Mouse (Mus musculus) testis, adult 10 weeks (tissue): ENCODE measurements around the gene AC129217.1. TPM values are rescaled to one million over a fixed set of nuclear protein-coding genes. Genes with fewer than 3 reads are reported as not detected.

ENCODE experiments used
- polyA plus RNA-seq: library from polyadenylated mRNA; stranded (reverse); fragments of 350-450 nt; fragmentation: Illumina TruSeq; extraction: RNeasy Lipid Tissue Mini Kit (QIAGEN cat#74804); gene quantifications from one replicate; pipeline ENCODE4 v1.2.3, GENCODE M21; 2014; ENCODE audit warnings: low read depth, low replicate concordance

Gene AC129217.1
- polyA plus RNA-seq = 0.76 TPM

GRCm38 (mm10) chr19:8829660-8830059 is at the start of gene AC129217.1:
Gene AC129217.1, plus strand, starts transcription at chr19:8829773.

GRCm38 (mm10) chr19:8786008-8786781 is 43.4 kb upstream of the AC129217.1 start, which contains the start of gene Taf6l:
Gene Taf6l, minus strand, starts transcription at chr19:8786417.

GRCm38 (mm10) chr19:8798264-8798946 is 31.2 kb upstream of the AC129217.1 start, which contains the start of gene Polr2g:
Gene Polr2g, minus strand, starts transcription at chr19:8798577.

GRCm38 (mm10) chr19:8802130-8802821 is 27.3 kb upstream of the AC129217.1 start, which contains the start of gene Zbtb3:
Gene Zbtb3, plus strand, starts transcription at chr19:8802555.

GRCm38 (mm10) chr19:8818801-8819595 is 10.6 kb upstream of the AC129217.1 start, which contains the start of gene Ttc9c:
Gene Ttc9c, minus strand, starts transcription at chr19:8819333.

GRCm38 (mm10) chr19:8819596-8820423 is 9.8 kb upstream of the AC129217.1 start, which contains the start of gene Hnrnpul2:
Gene Hnrnpul2, plus strand, starts transcription at chr19:8820010.

GRCm38 (mm10) chr19:8837251-8837791 is 7.7 kb downstream of the AC129217.1 start, which contains the start of gene Bscl2:
Gene Bscl2, plus strand, starts transcription at chr19:8837467.

GRCm38 (mm10) chr19:8839103-8839907 is 9.7 kb downstream of the AC129217.1 start, which contains the start of gene Gng3:
Gene Gng3, minus strand, starts transcription at chr19:8839194.

GRCm38 (mm10) chr19:8850402-8850901 is 20.9 kb downstream of the AC129217.1 start, which contains the start of gene Lrrn4cl:
Gene Lrrn4cl, plus strand, starts transcription at chr19:8850768.

GRCm38 (mm10) chr19:8871267-8872186 is 42.0 kb downstream of the AC129217.1 start, which contains the start of gene Ubxn1:
Gene Ubxn1, plus strand, starts transcription at chr19:8871496.

GRCm38 (mm10) chr19:8880311-8881033 is 50.9 kb downstream of the AC129217.1 start, which contains the start of gene Uqcc3:
Gene Uqcc3, minus strand, starts transcription at chr19:8880923.

GRCm38 (mm10) chr19:8883616-8884015 is 54.0 kb downstream of the AC129217.1 start, which contains the start of the genes Lbhd1 and Gm49403:
Gene Lbhd1, plus strand, starts transcription at chr19:8883732.
Gene Gm49403, plus strand, starts transcription at chr19:8883930.

GRCm38 (mm10) chr19:8888511-8889385 is 59.2 kb downstream of the AC129217.1 start, which contains the start of the genes 1810009A15Rik and Gm49416:
Gene 1810009A15Rik, plus strand, starts transcription at chr19:8888853.
Gene Gm49416, plus strand, starts transcription at chr19:8888926.

